28 mouse cellular contexts compared by ENCODE assay signal in the genomic region with DNA sequence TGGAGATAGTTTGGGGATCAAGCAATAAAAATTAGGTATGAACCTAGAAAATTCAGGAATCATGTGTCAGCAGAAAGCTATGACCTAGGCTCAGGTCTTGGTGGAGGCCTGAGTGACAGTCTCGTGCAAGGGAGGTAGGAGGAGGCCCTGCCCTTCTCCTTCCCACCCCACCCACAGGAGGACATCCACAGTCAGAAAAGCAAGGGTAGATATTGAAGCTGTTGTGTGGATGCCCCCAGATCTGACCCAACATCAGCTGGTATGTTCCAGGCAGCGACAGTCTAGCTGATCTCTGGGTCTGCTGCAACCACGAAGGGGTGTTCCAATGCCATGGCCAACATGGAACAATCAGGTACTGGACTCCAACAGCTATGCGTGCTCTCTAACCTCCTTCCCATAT. TPM values are rescaled to one million over a fixed set of nuclear protein-coding genes. Genes with fewer than 3 reads are reported as not detected.
"Had no signal": no experiment of that assay in that cellular context is flagged by ENCODE, and none has a peak within 500 bp of the region (broad histone marks: within the 10 kb centered on the region; RNA-seq: fewer than 3 reads in every experiment).

No protein-coding gene starts in this region.

- H3K4me3 ChIP-seq: heart, embryonic 13.5 days; heart, embryonic 15.5 days; hindbrain, embryonic 13.5 days; hindbrain, embryonic 15.5 days; kidney, embryonic 15.5 days; limb, embryonic 13.5 days; limb, embryonic 15.5 days; liver, embryonic 12.5 days had no signal

- H3K36me3 ChIP-seq: heart, embryonic 13.5 days; heart, embryonic 15.5 days; hindbrain, embryonic 13.5 days; hindbrain, embryonic 15.5 days; kidney, embryonic 15.5 days; limb, embryonic 13.5 days; limb, embryonic 15.5 days; liver, embryonic 12.5 days had no signal

- H3K27me3 ChIP-seq: hindbrain, embryonic 13.5 days; hindbrain, embryonic 15.5 days; kidney, embryonic 15.5 days; limb, embryonic 15.5 days had no signal

- H3K9me3 ChIP-seq: heart, embryonic 13.5 days; heart, embryonic 15.5 days; hindbrain, embryonic 13.5 days; hindbrain, embryonic 15.5 days; kidney, embryonic 15.5 days; limb, embryonic 13.5 days; limb, embryonic 15.5 days; liver, embryonic 12.5 days had no signal

- H3K9ac ChIP-seq: heart, embryonic 13.5 days; heart, embryonic 15.5 days; hindbrain, embryonic 13.5 days; hindbrain, embryonic 15.5 days; kidney, embryonic 15.5 days; limb, embryonic 13.5 days; limb, embryonic 15.5 days; liver, embryonic 12.5 days; liver, embryonic 14.5 days had no signal

- H3K4me1 ChIP-seq: hindbrain, embryonic 15.5 days; kidney, embryonic 15.5 days; limb, embryonic 13.5 days; limb, embryonic 15.5 days; liver, embryonic 12.5 days had no signal

- DNase-seq: gastrocnemius, postnatal 10 days; gastrocnemius, postnatal 25 days; heart, adult 18-20 months; heart, postnatal 14 days; heart, postnatal 36 days; kidney, adult 11 months; kidney, adult 2 months; kidney, adult 9 months; kidney, postnatal 14 days; kidney, postnatal 36 days; layer of hippocampus, adult 9-11 months; layer of hippocampus, postnatal 36 days; left cerebral cortex, postnatal 4 days had no signal

- ATAC-seq: hindbrain, postnatal 0 days; intestine, embryonic 16.5 days; liver, embryonic 12.5 days had no signal

- H3K4me2 ChIP-seq: heart, embryonic 11.5 days; heart, embryonic 13.5 days; heart, embryonic 15.5 days; hindbrain, embryonic 13.5 days; hindbrain, embryonic 15.5 days; kidney, embryonic 15.5 days; limb, embryonic 13.5 days; limb, embryonic 15.5 days; liver, embryonic 12.5 days had no signal

- H3K27ac ChIP-seq: heart, embryonic 13.5 days; heart, embryonic 15.5 days; hindbrain, embryonic 13.5 days; hindbrain, embryonic 15.5 days; hindbrain, postnatal 0 days; kidney, embryonic 15.5 days; kidney, postnatal 0 days; limb, embryonic 13.5 days; limb, embryonic 15.5 days; liver, embryonic 12.5 days; liver, embryonic 14.5 days had no signal

RNA-seq across cellular contexts. Expression of gene Ky, which starts 10.3 kb away (rescaled TPM):
- total RNA-seq: hematopoietic stem cell, adult 5-6 weeks had no signal
- polyA plus RNA-seq: liver, adult 2 months; liver, embryonic 12.5 days; liver, embryonic 14.5 days had no signal
